Mouse (Mus musculus) small intestine, adult 2 months (tissue): ENCODE data around the gene Thrap3. TPM values are rescaled to one million over a fixed set of nuclear protein-coding genes. Genes with fewer than 3 reads are reported as not detected.
A peak's percentile ranks its signal among the peaks of the same experiment; 100 is the strongest.

Source experiments
- H3K27ac ChIP-seq: fragments of 200-500 bp; 2 replicates; pipeline ENCODE4 v1.5.1; 2012; ENCODE audit warnings: low read depth, low read length, control low read depth, inconsistent platforms; ENCODE audit not compliant: insufficient read depth
- H3K27me3 ChIP-seq: fragments of 200-500 bp; 2 replicates; pipeline ENCODE4 v1.6.1; 2012; ENCODE audit warnings: mild to moderate bottlenecking, moderate library complexity, low read length, inconsistent platforms; ENCODE audit not compliant: control insufficient read depth, insufficient read depth
- H3K36me3 ChIP-seq: fragments of 200-500 bp; 2 replicates; pipeline ENCODE4 v1.6.1; 2012; ENCODE audit warnings: mild to moderate bottlenecking, low read length, control low read depth, inconsistent platforms; ENCODE audit not compliant: control insufficient read depth, insufficient read depth
- H3K4me1 ChIP-seq: fragments of 200-500 bp; 2 replicates; pipeline ENCODE4 v1.6.1; 2012; ENCODE audit warnings: low read length, inconsistent platforms, mixed read lengths; ENCODE audit not compliant: control insufficient read depth, insufficient read depth, insufficient read length
- H3K4me3 ChIP-seq: fragments of 200-500 bp; 2 replicates; pipeline ENCODE4 v1.5.1; 2012; ENCODE audit warnings: low read depth, mild to moderate bottlenecking, control low read depth, inconsistent platforms, low read length, moderate library complexity
- CTCF ChIP-seq: fragments of 200-500 bp; IDR thresholded peaks from 2 replicates; pipeline ENCODE4 v1.5.1; 2012; ENCODE audit warnings: low read depth, mild to moderate bottlenecking, control low read depth, inconsistent platforms, low read length, moderate library complexity, mixed read lengths; ENCODE audit not compliant: insufficient replicate concordance, insufficient read length; ENCODE audit errors: extremely low read depth
- POLR2A ChIP-seq: fragments of 200-500 bp; IDR thresholded peaks from 2 replicates; pipeline ENCODE4 v1.6.1; 2012; ENCODE audit warnings: low read depth, mild to moderate bottlenecking, control low read depth, inconsistent platforms, low read length, moderate library complexity
- WGBS: fragments of 180-500 bp; shearing (Covaris S2); methylation state at CpG from one replicate; pipeline ENCODE4 v1.1.7; 2018; 5-methylcytosine and 5-hydroxymethylcytosine counted together
- polyA plus RNA-seq: library from polyadenylated mRNA; depleted of rRNA; stranded (reverse); fragments of >200 nt; gene quantifications from 2 replicates; pipeline ENCODE4 v1.2.3, GENCODE M21; 2012; rRNA removed

The Thrap3 gene
- 10.0 and 22.1 TPM in 2 replicates for polyA plus RNA-seq

DNA sequence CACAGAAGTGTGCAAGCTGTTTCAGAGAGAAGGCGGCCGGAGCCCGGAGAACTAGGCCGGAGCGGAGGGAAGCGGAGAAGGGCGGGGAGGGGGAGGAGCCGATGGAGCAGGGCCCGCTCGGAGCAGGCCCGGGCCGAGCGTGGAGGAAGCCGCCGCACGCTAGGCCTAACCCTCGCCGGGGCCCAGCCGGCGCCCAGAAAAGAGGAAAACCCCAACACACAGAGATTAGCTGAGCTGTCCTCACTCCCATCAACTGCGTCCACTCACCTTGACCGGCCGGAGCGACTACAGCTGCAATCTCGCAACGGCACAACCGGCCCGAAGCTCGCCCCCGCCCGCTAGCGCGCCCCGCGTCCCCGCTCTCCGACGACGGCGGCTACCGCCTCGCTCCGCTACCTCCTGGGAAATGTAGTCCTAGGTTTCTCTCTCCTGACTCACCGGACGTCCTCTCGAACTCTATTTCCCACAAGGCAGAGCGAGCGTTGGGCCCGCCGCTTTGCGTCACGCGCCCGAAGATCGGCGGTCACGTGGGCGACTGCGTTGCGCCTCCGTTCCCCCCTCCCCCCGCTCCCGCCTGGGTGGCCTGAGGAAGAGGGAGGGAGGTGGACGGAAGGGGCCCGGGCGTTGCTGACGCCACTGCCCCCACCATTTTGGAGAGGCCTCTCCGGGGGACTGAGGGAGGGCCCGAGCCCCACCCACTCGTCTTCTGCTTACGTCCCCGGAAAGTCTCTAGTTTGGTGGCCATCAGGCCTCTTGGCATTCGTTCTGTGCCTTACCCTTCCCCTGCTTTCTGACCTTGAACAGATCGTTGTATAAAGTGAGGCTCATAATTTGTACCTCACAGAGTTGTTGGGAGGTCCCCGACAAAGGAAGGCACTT lies at the start of gene Thrap3:
Gene Thrap3, minus strand, starts transcription at position 458 of the 879 bp plus-strand sequence.
- Histone ChIP-seq H3K36me3 (no peaks in the 10 kb centered on the region), H3K4me3 (peak within 1 kb of the TSS; percentile 86), H3K27ac (peak within 1 kb of the TSS; percentile 97), H3K27me3 (no peaks in the 10 kb centered on the region), H3K4me1 (peaks cover 11% of the 10 kb centered on the region; the same call in 1 of the 2 replicates)
- peak; percentile 71 for TF ChIP-seq POLR2A
- no peak for TF ChIP-seq CTCF
- WGBS, result under 1% methylated on average over 73 of the region's 75 CpGs

DNA sequence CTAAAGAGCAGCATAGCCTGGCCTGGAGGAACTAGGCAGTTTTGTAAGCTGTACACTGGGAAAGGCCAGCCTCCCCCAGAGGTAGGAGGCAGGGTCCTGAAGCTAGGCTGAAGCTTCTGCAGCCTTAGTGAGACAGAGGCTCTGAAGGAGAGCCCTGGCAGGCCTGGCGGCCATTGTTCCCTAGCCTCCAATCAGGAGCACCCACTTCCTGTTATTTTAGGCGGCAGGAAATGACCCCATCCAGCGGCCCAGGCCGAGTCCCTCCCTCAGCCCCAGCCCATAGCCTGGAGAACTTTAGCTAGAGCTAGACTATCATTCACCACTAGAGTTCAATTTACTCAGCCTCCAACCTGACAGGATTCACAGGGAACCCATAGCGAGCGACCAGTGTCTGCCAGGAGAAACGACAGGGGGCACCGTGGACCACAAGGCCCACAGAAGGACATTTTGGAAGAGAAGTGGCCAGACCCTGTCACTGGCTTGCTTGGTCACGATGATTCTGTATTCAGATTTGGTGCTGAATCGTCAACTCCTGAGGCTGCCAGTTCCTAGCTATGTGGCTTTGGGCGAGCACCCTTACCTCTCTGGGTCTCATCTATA lies 49.2 kb upstream of the Thrap3 start:
- TF ChIP-seq POLR2A (no peak), CTCF (no peak)

DNA sequence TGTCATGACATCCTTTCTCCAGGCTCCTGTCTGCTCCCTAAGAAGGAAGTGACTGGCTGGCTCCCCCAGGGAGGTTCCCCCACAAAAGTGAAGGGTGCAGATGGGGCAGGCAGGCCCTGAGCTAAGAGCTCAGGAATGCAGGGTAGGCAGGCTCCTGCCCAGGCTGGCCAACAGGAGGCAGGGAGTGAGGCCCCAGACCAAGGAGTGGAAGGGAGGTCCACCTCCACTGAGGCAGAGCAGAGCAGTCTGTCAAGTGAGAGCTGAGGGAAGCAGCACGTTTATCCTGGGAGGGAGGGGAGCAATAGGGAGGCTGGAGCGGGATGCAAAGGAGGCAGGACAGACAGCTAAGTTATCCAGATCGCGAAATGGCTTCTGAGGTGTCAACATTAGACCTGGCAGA lies 48.1 kb upstream of the Thrap3 start:
- no peaks in the 10 kb centered on the region for H3K36me3 ChIP-seq
- H3K4me3 ChIP-seq, result no peak overlapping the region
- 60% methylated on average over 4 of the region's 4 CpGs for WGBS
- H3K4me1 ChIP-seq, result peaks cover 7% of the 10 kb centered on the region
- no peaks in the 10 kb centered on the region for H3K27me3 ChIP-seq
- TF ChIP-seq POLR2A, result no peak
- no peak for TF ChIP-seq CTCF
- no peak overlapping the region for H3K27ac ChIP-seq

More for the DNA sequence above, 49.2 kb upstream of the Thrap3 start:
- Histone ChIP-seq H3K27me3 (no peaks in the 10 kb centered on the region), H3K36me3 (no peaks in the 10 kb centered on the region), H3K4me1 (peaks cover 7% of the 10 kb centered on the region), H3K4me3 (no peak overlapping the region), H3K27ac (0 out of 2 replicates have a peak overlapping the region, but pooled peaks have one; percentile 15)
- WGBS, result 66% methylated on average over 11 of the region's 11 CpGs

DNA sequence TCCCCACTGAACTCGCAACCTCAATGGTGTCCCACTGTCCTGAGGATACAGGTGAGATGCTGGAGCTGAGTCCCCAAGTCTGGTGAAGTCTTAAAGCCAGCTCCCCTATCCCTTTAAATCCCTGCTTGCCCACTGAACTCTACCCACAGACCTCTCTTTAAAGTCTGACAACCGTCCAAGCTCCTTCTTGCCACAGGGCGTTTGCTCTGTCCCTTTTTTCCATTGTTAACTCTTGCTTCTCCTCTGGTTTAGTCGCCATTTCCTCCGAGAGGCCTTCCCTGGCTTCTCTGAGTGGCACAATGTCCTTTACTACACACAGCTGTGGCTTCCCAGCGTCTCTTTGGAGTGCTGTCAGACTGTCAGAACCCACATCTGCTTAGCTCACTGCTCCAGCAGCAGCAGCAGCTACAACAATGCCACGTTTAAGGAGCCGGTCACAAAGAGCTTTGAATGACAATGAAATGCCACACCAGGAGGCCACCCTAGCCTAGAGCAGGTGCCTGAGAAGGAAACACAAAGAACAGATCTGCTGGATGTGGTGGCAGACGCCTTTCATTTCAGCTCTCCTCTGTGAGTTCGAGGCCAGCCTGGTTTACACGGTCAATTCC lies 45.8 kb upstream of the Thrap3 start:
- Histone ChIP-seq H3K36me3 (no peaks in the 10 kb centered on the region), H3K4me3 (no peak overlapping the region), H3K4me1 (peaks cover 2% of the 10 kb centered on the region; the same call in 1 of the 2 replicates), H3K27me3 (no peaks in the 10 kb centered on the region), H3K27ac (no peak overlapping the region)
- WGBS, result 55% methylated on average over 11 of the region's 11 CpGs
- TF ChIP-seq POLR2A (no peak), CTCF (no peak)

DNA sequence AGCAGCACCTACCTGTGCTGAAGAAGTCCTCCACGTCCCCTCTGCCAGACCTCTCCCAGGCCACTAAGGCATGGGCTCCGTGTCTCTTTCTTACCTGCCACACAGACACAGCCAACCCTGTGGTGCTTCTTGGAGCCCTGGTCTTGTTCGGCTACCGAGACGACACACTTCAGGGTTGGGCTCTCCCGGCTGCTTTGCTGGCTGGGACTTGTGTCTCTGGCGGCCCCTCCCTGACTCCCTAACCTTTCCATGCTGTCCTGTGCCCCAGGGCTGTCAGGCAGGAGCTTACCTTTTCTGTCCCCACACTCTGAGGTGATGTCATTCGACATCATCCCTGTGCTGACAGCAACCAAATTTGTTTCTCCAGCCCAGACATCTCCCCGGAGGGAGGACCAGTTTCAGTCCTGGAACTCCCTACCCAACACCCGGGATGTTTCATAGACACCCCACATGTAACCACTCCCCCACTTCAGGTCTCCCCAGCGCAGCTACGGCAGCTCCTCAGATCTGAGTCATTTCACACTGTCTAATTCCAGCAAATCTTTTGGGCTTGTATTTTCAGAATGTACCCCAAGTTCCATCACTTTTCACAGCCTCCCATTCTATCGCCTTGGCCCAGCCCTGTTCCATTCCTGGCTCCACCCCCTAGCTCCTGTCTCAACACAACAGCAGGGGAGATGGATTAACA lies 43.8 kb upstream of the Thrap3 start:
- TF ChIP-seq POLR2A, result no peak
- TF ChIP-seq CTCF, result no peak
- H3K4me3 ChIP-seq, result no peak overlapping the region
- WGBS, result 79% methylated on average over 13 of the region's 13 CpGs
- H3K27me3 ChIP-seq, result no peaks in the 10 kb centered on the region
- H3K27ac ChIP-seq, result no peak overlapping the region
- no peaks in the 10 kb centered on the region for H3K4me1 ChIP-seq
- peaks cover 5% of the 10 kb centered on the region for H3K36me3 ChIP-seq

DNA sequence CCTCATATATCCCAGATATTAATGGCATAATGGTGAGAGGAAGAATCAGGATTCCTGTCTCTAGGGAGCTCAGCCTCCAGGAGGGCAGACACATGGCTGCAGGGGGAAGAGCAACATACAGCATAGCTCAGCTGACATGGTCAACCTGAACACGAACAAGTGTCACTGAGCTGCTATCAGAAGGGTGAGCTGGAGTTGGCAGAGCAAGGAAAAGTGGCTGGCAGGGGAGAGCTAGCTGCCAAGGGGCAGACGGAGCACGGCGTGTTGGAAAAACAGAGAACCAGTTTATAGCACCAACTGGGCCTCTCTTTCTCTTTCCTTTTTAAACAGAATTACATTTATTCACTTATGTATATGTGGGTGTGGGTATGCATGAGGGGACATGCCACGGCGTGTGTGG lies 40.0 kb upstream of the Thrap3 start:
- TF ChIP-seq POLR2A, result no peak
- no peak for TF ChIP-seq CTCF
- H3K4me1 ChIP-seq, result peaks cover 2% of the 10 kb centered on the region; the same call in 1 of the 2 replicates
- 91% methylated on average over 6 of the region's 6 CpGs for WGBS
- no peaks in the 10 kb centered on the region for H3K27me3 ChIP-seq
- H3K27ac ChIP-seq, result no peak overlapping the region
- H3K4me3 ChIP-seq, result no peak overlapping the region
- H3K36me3 ChIP-seq, result peaks cover 14% of the 10 kb centered on the region
